Mouse (Mus musculus) heart, embryonic 10.5 days (tissue): ENCODE measurements around the gene Gpr89. TPM values are rescaled to one million over a fixed set of nuclear protein-coding genes. Genes with fewer than 3 reads are reported as not detected.

ENCODE experiments used
- DNase-seq: peaks from one replicate; pipeline ENCODE4 v3.0.0-alpha.2; 2017; ENCODE audit warnings: low spot score
- H3K27ac ChIP-seq: fragments of 300-500 bp; sonication (generic); 2 replicates; pipeline ENCODE4 v1.5.1; 2016; ENCODE audit warnings: mild to moderate bottlenecking
- H3K27me3 ChIP-seq: fragments of 300-500 bp; sonication (generic); 2 replicates; pipeline ENCODE4 v1.6.1; 2016; ENCODE audit warnings: mild to moderate bottlenecking; ENCODE audit not compliant: poor library complexity, insufficient read depth, severe bottlenecking
- H3K36me3 ChIP-seq: fragments of 300-500 bp; sonication (generic); 2 replicates; pipeline ENCODE4 v1.6.1; 2016; ENCODE audit warnings: mild to moderate bottlenecking, moderate library complexity
- H3K4me1 ChIP-seq: fragments of 300-500 bp; sonication (generic); 2 replicates; pipeline ENCODE4 v1.6.1; 2016; ENCODE audit warnings: mild to moderate bottlenecking
- H3K4me3 ChIP-seq: fragments of 300-500 bp; sonication (generic); 2 replicates; pipeline ENCODE4 v1.5.1; 2016; ENCODE audit warnings: mild to moderate bottlenecking, moderate library complexity
- H3K9me3 ChIP-seq: fragments of 300-500 bp; sonication (generic); 2 replicates; pipeline ENCODE4 v1.6.1; 2016; ENCODE audit warnings: mild to moderate bottlenecking, moderate library complexity
- WGBS: fragments of 180-500 bp; shearing (Covaris S2); methylation state at CpG from one replicate; pipeline ENCODE4 v1.1.7; 2016; 5-methylcytosine and 5-hydroxymethylcytosine counted together
- polyA plus RNA-seq: library from polyadenylated mRNA; unstranded; fragments of >200 nt; fragmentation: Nextera tagmentation; extraction: Ambion mirVana; gene quantifications from 2 replicates; pipeline ENCODE4 v1.2.1, GENCODE M21; 2016

Gene Gpr89
- polyA plus RNA-seq = 31.7 and 37.8 TPM in 2 replicates

GRCm38 (mm10) chr3:96904851-96905541 is at the start of gene Gpr89:
Gene Gpr89 (minus strand): TSS chr3:96905346.
- Histone ChIP-seq H3K4me1 (peaks cover 10% of the 10 kb centered on the region), H3K27me3 (peaks cover 6% of the 10 kb centered on the region; the same call in 1 of the 2 replicates), H3K27ac (peak within 1 kb of the TSS; percentile 91), H3K9me3 (no peaks in the 10 kb centered on the region), H3K36me3 (0 out of 2 replicates have a peak, but pooled peaks cover 3% of the 10 kb centered on the region), H3K4me3 (peak within 1 kb of the TSS; percentile 100)
- WGBS = 0% methylated on average over 40 of the region's 40 CpGs
- peak; percentile 97 for DNase-seq

DNA sequence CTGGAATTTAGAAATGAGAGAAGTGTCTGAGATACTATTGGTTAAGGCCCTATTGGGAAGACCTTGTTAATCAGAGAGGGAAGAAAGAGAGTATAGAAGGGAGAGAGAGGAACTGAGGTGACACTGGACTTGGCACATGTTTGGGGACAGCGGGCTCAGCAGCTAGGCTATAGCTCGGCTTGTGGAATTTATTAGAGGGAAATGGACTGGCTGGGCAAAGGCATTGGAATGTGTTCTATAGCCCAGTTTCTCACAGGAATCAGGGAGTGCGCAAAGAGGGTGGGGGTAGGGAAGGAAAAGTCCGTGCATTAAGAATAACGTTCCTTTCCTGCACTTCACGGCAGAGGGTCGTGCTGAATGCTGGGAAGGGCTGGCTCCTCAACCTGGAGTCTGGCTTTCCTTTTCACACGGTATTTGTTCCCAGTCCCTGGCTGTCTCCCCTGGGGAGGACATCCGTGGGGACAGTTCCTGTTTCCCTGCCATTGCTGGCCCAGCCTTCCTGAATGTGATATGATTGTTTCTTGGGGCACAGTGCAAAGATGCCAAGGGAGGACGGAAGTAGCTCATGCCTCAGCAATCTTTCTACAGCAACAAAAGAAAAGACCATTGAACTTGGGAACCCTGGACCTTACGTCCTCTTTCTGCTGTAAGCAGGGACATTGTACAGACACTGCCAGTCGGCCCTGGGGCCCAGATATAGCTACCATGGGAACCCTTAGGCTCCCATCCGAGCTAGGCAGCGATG is 48.5 kb upstream of the Gpr89 start:
- H3K27ac ChIP-seq = peak overlapping the region; percentile 77
- H3K4me3 ChIP-seq = no peak overlapping the region
- H3K36me3 ChIP-seq = no peaks in the 10 kb centered on the region
- peak; percentile 81 for DNase-seq
- H3K4me1 ChIP-seq = peaks cover 16% of the 10 kb centered on the region
- 36% methylated on average over 14 of the region's 14 CpGs for WGBS
- H3K27me3 ChIP-seq = no peaks in the 10 kb centered on the region
- no peaks in the 10 kb centered on the region for H3K9me3 ChIP-seq

DNA sequence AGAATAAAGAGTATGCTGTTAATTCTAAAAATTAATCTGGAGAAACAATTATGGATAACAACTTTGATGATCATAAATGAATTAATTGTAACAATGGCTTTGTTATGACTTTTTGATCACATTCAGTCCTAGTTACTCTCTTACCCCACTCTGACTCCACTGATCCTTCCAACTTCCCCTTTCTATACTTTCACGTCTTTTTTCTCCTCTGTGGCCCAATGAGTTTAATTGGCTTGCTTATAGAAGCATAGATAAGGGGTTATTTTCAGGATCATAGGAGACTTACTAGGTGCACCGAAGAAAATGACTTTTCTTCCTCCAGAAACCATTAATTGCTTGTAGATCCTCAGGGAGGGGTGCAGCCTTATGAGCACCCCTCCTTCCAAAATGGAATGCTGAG is 37.6 kb upstream of the Gpr89 start:
- Histone ChIP-seq H3K9me3 (no peaks in the 10 kb centered on the region), H3K4me3 (no peak overlapping the region), H3K4me1 (peaks cover 9% of the 10 kb centered on the region), H3K27me3 (peaks cover 5% of the 10 kb centered on the region; the same call in 1 of the 2 replicates), H3K27ac (no peak overlapping the region), H3K36me3 (no peaks in the 10 kb centered on the region)
- DNase-seq = no peak
- WGBS = 75% methylated on average over 2 of the region's 2 CpGs

DNA sequence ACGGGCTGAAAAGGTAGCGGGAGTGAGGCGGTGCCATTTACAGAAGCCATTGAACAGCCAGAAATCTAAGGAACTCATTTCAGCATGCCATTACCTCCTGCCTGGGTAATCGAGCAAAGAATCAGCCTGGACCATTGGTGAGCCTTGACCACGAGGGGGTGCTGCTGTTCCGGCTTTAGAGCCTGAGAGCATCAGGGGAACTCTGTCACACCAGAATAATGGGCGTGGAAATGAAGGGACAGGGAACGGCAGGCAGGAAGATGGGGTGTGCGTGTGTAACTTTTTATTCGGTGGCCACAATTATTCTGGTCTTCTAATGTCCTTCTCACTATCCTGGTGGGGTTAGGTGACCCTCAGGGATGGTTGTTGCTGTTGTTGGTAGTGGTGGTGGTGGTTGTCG is 33.6 kb upstream of the Gpr89 start:
- Histone ChIP-seq H3K36me3 (no peaks in the 10 kb centered on the region), H3K4me1 (peaks cover 13% of the 10 kb centered on the region), H3K4me3 (peak overlapping the region; percentile 38), H3K9me3 (no peaks in the 10 kb centered on the region), H3K27me3 (peaks cover 34% of the 10 kb centered on the region), H3K27ac (peak overlapping the region; percentile 65)
- DNase-seq = peak; percentile 90
- 11% methylated on average over 11 of the region's 11 CpGs for WGBS

DNA sequence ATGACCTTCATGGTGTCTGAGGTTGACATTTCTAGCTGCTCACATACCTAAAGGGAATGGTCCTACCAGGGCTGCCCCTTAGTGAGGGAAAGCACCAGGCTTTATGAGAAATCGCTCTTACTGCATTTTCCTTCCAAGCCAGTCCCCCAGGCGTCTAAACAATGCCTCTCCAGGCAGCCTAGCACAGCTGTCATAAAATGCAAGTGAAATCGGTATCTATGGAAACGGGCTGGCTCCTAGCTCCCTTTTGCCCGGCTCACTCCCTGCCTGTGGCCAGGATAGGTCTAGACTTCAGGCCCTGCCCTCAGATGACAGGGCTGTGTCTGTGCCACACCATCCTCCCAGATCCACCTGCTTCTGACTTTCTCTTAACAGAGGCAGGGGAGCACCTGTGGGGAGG is 32.5 kb upstream of the Gpr89 start:
- Histone ChIP-seq H3K27ac (no peak overlapping the region), H3K4me1 (peaks cover 13% of the 10 kb centered on the region), H3K36me3 (no peaks in the 10 kb centered on the region), H3K9me3 (no peaks in the 10 kb centered on the region), H3K4me3 (no peak overlapping the region), H3K27me3 (peaks cover 42% of the 10 kb centered on the region)
- DNase-seq = no peak
- WGBS = 38% methylated on average over 5 of the region's 5 CpGs

DNA sequence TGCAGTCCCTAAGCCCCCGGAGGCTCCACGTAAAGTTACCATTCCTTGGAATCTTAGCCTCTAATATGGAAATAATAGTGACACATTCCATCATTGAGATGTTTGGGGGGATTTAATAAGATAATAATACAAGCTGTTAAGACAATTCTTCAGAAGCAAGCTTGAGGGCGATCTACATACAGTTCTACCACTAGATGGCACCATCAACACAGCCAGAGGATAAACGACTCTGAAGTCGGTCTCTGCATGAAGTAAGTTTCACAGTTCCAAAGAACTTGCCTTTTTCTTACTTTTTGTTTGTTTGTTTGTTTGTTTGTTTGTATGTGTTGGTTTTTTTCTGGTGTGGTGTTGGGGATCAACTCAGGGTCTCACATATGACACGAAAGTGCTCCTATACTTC is 31.1 kb upstream of the Gpr89 start:
- Histone ChIP-seq H3K36me3 (no peaks in the 10 kb centered on the region), H3K27ac (no peak overlapping the region), H3K9me3 (no peaks in the 10 kb centered on the region), H3K27me3 (peaks cover 43% of the 10 kb centered on the region), H3K4me1 (peaks cover 18% of the 10 kb centered on the region), H3K4me3 (no peak overlapping the region)
- DNase-seq = no peak
- WGBS = 10% methylated on average over 6 of the region's 6 CpGs

- H3K27me3 ChIP-seq = peaks cover 28% of the 10 kb centered on the region; the same call in 1 of the 2 replicates
- WGBS = 50% methylated on average over 5 of the region's 5 CpGs
- H3K4me1 ChIP-seq = peaks cover 13% of the 10 kb centered on the region
- no peak for DNase-seq
- H3K36me3 ChIP-seq = no peaks in the 10 kb centered on the region
- no peak overlapping the region for H3K4me3 ChIP-seq
- H3K9me3 ChIP-seq = no peaks in the 10 kb centered on the region
- H3K27ac ChIP-seq = peak overlapping the region; percentile 4; the same call in 1 of the 2 replicates
These were observed 26.1 kb upstream of the Gpr89 start for GRCm38 (mm10) chr3:96931261-96931681.

- Histone ChIP-seq H3K27ac (no peak within 1 kb of the TSS), H3K4me3 (no peak within 1 kb of the TSS), H3K4me1 (peaks cover 5% of the 10 kb centered on the region), H3K36me3 (no peaks in the 10 kb centered on the region), H3K9me3 (no peaks in the 10 kb centered on the region), H3K27me3 (0 out of 2 replicates have a peak, but pooled peaks cover 5% of the 10 kb centered on the region)
- WGBS = 72% methylated on average over 6 of the region's 6 CpGs
- no peak for DNase-seq
These were observed 20.8 kb upstream of the Gpr89 start, which contains the start of gene Gja8 for GRCm38 (mm10) chr3:96925920-96926319. Gene Gja8 (minus strand): TSS chr3:96926020.

DNA sequence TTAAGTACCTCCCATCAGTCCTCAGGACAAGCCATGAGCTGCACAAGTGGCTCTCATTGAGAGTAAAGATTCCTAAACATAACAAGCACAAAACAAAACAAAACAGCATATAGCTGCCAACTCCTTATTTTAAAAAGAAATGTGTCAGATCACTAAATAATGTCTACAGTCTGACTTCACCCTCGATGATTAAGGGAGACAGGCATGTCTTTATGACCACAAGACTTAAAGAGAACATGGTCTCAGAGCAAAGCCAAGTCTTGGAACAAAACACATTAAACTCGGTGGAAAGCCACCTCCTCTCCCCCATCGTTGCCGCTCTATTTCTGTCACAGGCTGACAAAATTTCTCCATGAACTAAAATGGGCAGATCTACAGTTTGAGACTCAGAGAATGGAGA is 19.5 kb upstream of the Gpr89 start:
- DNase-seq = no peak
- Histone ChIP-seq H3K4me3 (no peak overlapping the region), H3K27me3 (0 out of 2 replicates have a peak, but pooled peaks cover 5% of the 10 kb centered on the region), H3K36me3 (no peaks in the 10 kb centered on the region), H3K27ac (no peak overlapping the region), H3K4me1 (no peaks in the 10 kb centered on the region), H3K9me3 (no peaks in the 10 kb centered on the region)
- WGBS = 80% methylated on average over 4 of the region's 4 CpGs

DNA sequence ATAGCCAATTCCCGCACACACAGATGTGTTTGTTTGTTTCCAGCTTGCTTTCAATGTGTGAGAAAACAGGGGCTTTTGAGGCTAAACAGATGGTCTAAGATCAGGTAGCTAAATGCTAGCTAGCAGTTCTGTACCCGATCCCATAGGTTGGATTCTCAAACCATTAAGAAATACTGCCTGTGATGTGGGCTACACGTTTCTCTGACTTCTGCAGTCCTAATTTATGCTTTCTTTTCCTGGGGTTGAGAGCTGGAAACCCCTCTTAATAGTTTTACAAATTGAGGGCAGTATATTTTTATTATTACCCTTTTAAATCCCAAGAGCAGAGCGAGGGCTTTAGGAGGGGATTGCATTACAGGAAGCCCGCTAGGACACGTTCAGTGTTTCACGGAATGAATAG is 15.8 kb upstream of the Gpr89 start:
- Histone ChIP-seq H3K4me3 (no peak overlapping the region), H3K36me3 (no peaks in the 10 kb centered on the region), H3K27ac (no peak overlapping the region), H3K4me1 (peaks cover 4% of the 10 kb centered on the region; the same call in 1 of the 2 replicates), H3K9me3 (no peaks in the 10 kb centered on the region), H3K27me3 (0 out of 2 replicates have a peak, but pooled peaks cover 2% of the 10 kb centered on the region)
- 81% methylated on average over 7 of the region's 7 CpGs for WGBS
- DNase-seq = no peak

DNA sequence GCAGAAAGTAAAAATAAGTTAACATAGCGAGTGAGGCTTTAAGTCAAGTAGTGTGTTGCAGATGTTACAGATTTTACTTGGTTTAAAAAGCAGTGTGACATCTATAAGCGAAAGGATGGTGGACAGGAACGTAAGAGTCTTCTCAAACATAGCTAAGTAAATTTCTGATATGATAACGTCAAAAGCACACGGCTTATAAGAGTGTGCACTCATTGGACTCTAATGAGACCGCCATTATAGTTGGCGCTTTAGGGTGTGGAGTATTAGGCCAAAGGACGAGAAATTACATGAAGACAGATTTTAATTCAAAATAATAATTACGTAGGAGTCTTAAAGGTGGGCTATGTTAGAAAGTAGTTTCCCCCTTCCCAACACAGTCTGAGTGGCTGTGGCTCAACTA is 446 bp upstream of the Gpr89 start:
- Histone ChIP-seq H3K4me1 (peaks cover 10% of the 10 kb centered on the region), H3K4me3 (peak overlapping the region; percentile 100), H3K27ac (peak overlapping the region; percentile 91), H3K27me3 (peaks cover 6% of the 10 kb centered on the region; the same call in 1 of the 2 replicates), H3K9me3 (no peaks in the 10 kb centered on the region), H3K36me3 (no peaks in the 10 kb centered on the region)
- WGBS = 50% methylated on average over 9 of the region's 9 CpGs
- no peak for DNase-seq

DNA sequence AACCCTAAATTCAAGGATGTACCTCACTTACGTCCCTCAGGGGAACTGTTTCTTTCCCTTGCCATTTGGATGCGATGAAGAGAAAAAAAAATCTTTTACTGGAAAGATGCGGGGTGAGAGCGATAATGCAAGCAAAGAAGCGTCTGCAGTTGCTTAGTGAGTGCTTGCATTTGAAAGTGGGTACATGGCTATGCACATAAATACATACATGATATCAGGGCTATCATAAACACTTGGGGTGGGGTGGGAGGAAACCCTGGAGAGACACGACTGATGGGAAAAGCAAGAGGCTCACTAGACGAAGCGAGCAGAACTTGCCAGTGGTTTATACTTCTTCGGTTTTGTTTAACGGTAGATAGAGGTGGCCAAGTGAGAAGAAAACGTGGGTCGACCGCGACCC is 753 bp downstream of the Gpr89 start, which contains the start of gene Gja5:
Gja5 (plus strand) TSS at position 301 of the 400 bp plus-strand sequence.
- DNase-seq = no peak
- WGBS = 18% methylated on average over 14 of the region's 14 CpGs
- peaks cover 6% of the 10 kb centered on the region; the same call in 1 of the 2 replicates for H3K27me3 ChIP-seq
- H3K4me1 ChIP-seq = peaks cover 10% of the 10 kb centered on the region
- peak within 1 kb of the TSS; percentile 100 for H3K4me3 ChIP-seq
- H3K36me3 ChIP-seq = 0 out of 2 replicates have a peak, but pooled peaks cover 4% of the 10 kb centered on the region
- H3K27ac ChIP-seq = peak within 1 kb of the TSS; percentile 91
- no peaks in the 10 kb centered on the region for H3K9me3 ChIP-seq
